Mouse (Mus musculus): ENCODE results near the gene Anxa2.

Anxa2 gene

DNA sequence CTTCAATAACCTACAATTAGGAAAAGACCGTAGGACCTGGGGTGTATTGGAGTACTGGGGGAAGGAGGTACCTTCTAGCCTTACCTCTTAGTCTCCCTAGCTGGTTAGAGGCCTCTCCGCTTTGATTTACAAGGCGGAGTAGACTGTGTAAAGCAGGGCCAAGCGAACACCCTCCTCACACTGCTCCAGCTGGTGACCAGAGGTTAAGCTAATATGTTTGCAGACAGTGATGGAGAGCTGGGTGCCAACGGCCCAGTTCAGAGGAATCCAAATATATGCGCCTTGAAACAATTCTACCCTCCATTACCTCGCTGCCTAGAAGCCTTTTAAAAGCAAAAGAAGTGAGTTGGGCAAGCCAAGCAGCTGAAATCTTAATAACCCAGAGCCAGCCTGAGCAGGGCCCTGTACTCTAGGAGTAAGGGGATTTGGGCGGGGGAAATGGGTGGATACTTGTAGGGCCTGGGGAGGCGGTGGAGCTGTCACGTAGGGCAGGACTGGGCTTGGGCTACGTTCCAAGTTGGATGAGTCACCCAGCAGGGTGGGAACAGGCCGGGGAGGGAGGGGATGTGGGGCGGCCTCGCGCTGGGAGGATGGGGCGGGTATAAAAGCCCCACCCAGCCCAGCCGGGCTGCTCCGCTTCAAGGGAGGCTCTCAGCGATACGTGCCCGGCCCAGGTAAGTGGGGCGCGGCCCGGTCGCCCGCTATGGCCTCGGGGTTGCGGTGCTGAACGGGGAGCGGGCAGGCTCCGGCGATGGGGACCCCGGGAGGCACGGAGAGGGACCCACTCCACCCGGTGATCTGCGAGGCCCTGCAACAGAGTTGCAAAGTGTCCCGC, at the start of gene Anxa2:
Gene Anxa2, plus strand, starts transcription at position 555 of the 835 bp plus-strand sequence.
- no peak for DNase-seq (ENCODE audit: low read depth, low spot score)

DNA sequence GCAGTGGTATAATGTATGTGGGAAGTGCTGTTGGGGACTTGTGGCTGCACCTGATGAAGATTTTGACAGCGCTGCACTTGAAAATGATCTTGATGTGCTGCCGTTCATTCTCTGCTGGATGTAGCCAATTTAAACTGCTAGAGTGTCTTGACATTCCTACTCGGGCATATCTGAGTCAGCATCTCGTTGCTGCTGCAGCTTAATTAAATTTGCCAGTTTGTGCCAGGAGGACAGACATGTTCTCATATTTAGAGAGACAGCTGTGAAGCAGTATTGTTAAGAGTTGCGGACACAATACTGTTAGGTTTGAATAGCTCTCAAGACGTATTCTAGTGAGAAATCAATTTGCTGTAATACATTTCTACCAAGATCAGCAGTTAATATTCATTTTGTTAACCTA, 48.7 kb upstream of the Anxa2 start:
- no peak for DNase-seq (ENCODE audit: low read depth, low spot score)

DNA sequence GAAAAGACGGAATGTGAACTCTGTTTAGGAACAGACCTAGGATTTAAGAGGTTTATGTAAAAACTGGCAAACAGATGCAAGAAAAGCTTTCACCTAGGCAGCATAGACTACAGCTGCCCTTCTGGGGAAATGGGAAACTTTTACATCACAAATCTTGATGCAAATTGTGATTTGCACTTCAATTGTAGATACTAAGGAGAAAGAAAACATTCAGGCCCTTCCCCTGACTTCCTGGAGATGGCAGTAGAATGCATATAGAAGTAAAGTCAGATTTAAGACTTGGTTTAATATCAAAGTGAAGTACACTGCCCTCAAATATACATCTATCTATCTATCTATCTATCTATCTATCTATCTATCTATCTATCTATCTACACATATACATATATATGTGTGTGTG, 33.9 kb upstream of the Anxa2 start:
- no peak for DNase-seq (ENCODE audit: low read depth, low spot score)

DNA sequence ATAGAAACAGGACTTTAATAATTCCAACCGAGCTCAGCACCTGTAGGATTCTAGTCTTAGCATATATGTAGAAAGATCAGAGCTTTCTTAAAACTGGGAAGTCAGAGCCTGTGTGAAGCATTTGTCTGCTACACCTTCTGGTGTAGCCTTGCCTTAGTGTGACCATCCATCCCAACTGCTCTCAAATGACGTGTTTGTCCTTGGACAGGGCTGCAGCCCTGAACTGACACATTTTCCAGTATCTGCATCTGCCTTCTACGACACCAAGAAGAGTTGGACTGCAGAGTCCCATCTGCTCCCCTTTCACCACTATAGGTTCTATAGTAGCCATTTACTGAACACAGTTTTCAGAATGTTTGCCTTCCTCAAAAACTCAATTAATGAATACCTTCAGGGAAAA, 22.9 kb upstream of the Anxa2 start:
- DNase-seq (ENCODE audit: low read depth, low spot score), result no peak

DNA sequence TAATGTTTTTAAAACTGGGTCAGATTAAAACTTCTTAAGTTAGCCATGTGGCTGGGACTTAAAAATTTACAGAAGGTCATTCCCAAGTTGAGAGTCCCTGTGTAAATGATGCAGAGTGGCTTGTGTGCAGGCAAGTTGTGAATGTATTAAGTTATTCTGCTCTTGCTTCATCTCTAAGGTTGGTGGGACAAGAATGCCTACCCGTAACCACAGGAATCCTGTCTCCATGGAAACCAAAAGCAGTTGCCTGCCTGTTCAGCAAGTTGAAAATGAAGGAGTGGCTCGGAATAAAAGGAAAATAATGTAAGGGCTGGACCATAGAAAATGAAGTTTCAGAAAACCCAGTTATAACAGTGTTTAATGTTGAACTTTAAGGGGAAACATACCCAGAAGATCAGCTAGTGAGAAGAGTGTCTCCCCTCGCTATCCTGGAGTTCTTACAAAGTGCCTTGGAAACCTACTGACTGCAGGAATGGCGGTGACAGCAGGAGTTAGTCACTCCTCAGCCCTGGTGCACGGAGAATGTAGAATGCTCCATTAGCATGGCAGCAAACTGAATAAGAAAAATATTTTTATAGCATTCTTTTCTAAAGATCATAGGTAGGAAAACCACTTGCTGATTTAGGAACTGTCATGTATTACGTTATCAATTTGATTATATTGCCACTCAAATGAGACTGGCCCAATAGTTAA, 21.4 kb upstream of the Anxa2 start:
- no peak for DNase-seq (ENCODE audit: low read depth, low spot score)

DNA sequence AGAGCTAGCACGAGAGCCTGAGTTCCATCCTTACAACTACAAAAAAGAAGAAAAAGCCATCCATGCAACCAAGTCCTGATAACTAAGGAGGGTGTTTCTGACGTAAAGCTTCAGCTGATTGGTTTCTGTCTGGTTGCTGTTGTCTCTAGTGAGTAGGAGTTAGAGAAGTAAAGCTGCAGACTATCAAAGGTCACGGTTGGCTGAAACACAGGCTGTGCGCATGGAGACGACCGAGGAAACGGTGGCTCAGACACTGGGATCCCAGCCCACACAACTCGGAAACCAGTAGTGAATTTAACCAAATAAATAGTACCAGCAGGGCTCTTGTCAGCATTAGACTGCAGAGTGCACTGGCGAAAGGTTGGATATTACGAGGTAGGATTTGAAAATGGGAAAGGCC, 18.2 kb upstream of the Anxa2 start:
- DNase-seq (ENCODE audit: low read depth, low spot score), result no peak

DNA sequence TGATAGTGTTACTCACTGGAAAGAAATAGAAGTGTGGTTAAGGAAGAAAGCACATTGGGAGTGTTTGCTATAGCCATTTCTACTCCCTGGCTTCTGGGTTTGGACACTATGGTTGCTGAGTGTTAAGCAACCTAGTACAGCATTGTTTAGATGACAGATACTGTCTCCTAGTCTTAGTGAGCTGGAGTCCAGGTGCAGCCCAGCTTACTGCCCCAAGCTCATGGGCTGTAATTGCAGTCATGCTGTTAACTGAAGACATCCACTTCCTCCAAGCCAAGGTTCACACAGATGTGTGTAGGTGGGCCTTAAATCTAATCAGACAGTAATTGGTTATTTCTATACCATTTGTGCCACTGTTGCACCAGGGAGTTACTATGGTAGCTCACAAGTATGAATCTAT, 17.8 kb upstream of the Anxa2 start:
- no peak for DNase-seq (ENCODE audit: low read depth, low spot score)

DNA sequence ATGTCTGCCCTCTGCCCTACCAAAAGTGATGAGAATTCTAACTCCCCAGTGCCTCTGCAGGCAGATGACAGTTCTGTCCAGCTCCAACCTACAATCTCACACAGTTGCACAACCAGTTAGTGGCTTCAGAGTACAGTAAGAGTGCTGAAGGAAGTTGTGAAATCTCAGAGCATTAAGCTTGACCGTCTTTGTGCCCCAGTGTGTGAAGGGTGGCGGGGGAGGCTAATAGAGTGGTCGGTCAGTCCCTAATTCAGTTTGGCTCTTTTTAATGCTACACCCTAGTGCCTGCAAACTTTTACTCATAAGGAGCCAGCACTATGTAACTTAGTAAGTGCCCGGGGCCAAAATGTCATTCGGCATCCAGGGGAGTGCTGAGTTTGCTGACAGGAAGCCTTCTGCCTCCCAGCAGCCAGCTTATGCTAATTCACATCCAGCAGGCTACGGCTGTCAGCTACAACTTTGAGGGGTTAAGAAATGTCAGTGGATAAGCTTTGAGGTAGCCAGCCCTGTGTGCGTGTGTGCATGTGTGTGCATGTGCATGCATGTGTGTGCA, 13.5 kb upstream of the Anxa2 start:
- no peak for DNase-seq (ENCODE audit: low read depth, low spot score)

DNA sequence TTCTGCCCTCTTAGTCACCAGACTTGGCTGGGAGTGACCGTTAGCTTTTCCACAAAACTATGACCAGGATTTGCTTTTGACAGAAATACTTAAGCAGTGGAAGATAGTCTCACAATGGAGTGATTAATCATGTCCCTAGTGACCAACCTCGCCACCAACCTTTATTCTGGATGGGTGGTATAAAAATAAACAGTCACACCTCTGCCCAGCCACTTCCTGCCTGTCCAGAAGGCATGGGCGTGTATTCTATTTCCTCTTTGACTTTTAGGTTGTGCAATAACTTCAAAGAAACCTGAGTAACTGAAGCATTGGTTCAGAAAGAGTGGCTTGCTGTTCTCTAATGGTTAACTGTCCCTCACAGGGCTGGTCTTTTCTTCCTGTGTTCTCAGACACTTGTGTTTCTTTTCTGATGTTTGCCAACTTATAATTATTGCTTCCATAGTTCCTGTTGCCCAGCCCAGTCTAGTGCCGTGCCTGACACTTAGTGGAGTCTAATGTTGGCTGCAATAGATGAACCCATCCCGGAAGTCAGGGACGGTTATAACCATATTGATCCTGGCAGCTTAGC, 10.9 kb upstream of the Anxa2 start:
- DNase-seq (ENCODE audit: low read depth, low spot score), result no peak

DNA sequence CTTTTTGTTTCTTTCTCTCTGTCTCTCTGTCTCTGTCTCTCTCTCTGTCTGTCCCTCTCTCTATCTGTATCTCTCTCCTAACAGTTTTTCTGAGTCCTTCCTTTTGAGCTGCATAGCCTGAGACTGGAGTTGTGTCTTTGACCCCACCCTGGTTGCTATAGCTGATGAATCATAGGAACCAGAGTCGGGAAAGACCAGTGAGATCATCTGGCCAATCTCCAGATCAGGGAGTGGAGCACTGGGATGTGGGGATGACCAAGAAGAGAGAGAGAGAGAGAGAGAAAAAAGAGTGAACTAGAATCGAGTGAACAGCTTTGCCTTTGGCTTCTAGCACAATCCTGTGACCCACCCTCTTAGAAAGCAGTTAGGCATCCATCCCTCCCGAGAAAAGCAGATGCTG, 10.2 kb upstream of the Anxa2 start:
- no peak for DNase-seq (ENCODE audit: low read depth, low spot score)

DNA sequence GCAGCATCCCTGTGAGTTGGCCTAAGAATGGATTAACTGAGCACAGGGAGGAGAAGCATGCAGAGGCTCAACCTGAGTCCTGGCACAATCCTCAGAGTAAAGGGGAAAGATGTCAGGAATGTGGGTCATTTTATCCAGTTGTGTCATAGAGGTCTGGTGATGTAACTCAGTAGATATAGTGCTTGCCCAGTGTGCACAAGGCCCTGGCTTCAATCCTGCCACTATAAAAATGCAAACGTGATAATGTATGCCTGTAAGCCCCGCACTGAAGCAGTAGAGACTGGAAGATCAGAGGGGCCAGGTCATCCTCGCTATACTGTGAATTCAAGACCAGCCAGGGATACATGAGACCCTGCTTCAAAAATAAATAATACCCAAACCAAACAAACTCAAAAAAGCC, 4.6 kb upstream of the Anxa2 start:
- DNase-seq (ENCODE audit: low read depth, low spot score), result no peak

DNA sequence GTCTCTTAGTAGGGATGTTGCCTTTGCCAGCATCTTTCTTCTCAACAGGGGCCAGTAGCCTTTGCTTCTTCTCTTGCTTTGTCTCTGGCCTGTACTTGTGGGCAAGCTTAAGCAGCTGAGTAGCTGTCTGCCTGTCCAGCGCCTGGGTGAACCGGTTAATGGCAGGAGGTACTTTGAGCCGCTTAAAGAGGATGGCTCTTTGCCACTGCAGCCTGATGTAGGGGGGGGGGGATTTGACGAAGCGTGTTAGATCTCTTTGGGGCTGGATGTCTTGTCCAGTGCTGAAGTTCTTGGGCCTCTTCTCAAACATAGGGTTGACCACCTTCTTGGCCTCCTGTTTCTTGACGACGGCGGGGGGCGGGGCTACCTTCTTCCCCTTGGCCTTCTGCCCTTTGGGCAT, 2.8 kb upstream of the Anxa2 start:
- no peak for DNase-seq (ENCODE audit: low read depth, low spot score)

DNA sequence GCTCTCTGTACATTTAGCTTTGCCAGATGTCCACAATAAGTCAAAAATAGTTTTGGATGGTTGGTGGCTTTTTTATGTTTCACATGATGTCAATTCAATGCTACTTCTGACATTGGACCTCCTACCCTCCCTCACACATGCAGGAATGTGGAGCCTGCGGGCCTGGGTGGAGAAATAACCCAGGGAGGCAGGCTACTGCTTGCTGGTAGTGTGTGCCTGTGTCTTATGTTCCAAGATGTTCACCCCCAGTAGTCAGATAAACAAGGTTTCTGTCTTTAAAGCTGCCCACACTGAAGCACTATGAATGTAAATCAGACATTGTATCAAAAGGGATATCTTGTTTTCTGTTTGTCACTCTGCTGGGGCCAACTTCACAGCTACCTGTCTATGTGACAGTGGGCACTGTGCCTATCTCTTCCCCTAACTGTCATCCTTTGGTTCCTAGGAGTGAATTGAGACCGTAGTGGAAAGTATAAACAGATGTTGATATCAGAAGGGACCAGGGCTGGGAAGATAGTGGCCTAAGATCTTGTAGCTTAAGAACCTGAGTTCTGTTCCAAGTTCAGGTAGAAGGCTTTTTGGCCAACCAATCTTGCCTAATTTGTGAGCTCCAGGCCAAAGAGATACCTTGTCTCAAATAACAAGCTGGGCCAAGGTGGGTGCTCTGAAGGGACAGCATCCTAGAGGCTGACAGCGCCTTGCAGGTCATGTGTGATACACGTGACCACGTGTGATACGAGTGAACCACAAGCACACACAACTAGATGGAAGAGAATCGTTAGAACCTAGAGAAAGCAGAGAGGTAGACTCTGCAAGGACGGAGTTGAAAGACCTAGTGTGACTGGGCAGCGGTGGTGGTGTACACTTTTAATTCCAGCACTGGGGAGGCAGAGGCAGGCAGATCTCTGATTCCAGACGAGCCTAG, 1.3 kb upstream of the Anxa2 start:
- DNase-seq (ENCODE audit: low read depth, low spot score), result no peak

DNA sequence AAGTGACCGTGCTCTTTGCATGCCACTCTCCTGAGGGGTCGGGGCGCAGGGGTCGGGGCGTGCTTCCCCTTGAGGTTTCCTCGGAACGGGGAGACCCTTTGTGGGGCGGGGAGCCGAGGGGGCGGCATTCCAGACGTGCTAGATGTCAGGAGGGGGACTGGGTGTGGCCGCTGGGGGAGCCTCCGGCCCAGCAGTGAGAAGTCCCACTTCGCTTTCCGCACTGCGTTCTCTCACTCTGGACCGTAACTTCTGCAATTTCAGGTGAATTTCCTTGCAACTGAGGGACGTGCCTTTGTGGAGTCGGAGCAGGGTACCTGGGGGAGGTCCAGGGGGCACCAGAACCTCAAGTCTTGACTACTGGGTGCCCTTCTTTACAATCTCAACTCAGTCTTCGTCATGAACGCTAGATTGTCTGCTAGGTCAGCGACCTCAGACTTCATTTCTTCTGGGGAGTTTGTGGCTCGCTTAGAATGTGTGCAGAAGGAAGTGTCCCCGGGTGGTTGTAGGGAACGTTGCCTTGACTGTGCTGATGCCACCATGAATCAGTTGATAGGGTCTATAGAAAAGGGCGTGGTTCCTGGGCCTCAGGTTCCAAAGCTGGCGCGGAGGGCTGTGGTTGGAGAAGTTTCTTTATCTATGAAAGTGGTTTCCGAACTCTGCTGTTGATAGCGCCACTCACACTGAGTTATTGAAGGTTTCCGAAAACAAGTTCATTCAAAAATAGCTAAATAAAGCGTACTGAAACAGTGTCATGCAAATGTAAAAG, 664 bp downstream of the Anxa2 start:
- no peak for DNase-seq (ENCODE audit: low read depth, low spot score)

DNA sequence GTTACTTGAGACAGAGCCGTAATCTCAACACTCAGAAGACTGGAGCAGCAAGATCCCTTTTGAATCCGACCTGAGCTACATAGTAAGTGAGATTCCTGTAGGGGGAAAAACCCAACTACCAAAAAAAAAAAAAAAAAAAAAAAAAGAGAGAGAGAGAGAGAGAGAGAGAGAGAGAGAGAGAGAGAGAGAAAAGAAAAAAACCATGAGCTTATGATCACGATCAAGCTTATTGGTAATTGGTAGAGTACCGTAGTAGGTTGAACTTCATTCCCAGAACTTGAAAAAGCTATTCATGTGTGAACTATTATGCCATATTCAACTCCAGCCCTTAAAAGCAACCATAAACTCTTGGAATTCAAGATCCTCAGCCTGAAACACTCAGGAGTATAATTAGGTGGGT, 1.3 kb downstream of the Anxa2 start:
- DNase-seq (ENCODE audit: low read depth, low spot score), result no peak

DNA sequence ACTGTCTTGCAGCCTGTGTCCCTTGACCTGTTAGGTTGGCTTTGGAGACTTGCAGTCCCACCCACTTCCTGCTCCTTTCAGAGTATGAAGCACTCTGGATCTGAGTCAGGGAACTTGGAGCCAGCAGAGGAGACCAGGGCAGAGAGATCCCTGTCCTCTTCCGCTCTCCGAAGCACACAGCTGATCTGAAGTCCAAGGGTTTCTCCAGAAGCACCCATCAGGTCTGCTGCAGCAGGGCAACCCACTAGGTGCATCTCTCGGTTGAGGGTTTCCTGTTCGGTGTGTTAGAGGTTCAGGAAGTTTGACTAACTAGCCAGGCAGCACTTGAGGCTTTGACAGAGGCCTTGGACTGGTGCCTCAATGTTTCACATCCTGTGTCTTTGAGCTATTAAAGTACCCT, 2.0 kb downstream of the Anxa2 start:
- DNase-seq (ENCODE audit: low read depth, low spot score), result no peak

DNA sequence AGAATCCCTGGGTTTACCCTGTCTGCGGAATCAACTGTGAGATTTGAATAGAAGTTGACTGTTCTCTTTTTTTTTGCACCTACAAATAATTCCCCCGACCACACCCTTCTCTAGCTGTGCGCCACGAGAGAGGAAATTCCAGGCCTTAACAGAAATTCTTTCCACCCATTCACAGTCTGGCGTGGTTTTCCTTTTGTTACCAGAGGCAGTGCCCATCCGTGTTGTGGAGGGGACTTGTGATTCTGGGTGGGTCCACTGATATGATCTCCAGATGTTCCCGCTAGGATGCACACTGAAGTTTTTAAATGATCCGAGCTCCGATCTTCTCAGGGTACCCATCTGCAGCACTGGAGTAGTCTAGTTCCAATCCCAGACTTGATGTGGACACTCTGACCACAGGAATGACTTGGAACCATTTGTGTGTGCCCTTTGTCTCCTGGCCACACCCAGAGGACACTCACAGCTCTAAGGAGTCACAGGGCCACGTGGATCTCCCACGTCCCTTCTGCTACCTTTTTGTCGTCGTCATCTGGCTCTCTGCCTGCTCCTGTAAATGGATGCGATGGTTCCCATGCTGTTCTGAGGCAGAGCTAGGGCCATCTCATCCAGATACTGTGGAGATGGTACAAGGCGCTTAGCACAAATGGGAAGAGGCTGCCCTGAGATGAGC, 3.1 kb downstream of the Anxa2 start:
- DNase-seq (ENCODE audit: low read depth, low spot score), result no peak

DNA sequence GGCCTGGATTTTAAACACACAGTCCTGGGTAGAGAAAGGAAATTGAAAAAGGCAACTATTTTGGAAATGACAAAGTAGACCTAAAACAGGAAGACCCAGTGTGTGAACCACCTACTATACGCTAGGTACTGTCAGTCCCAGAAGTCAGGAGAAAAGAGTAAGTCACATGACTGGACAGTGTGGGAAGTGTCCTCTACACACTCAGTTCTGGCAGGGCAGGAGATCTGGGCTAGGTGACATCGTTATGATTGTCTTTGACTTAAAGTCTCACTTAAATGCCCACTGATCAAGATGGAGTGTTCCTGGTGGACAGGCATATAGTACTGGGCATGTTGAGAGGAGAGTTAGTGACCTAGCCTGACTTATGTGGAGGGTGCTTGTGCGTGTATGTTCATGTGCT, 3.7 kb downstream of the Anxa2 start:
- DNase-seq (ENCODE audit: low read depth, low spot score), result no peak

DNA sequence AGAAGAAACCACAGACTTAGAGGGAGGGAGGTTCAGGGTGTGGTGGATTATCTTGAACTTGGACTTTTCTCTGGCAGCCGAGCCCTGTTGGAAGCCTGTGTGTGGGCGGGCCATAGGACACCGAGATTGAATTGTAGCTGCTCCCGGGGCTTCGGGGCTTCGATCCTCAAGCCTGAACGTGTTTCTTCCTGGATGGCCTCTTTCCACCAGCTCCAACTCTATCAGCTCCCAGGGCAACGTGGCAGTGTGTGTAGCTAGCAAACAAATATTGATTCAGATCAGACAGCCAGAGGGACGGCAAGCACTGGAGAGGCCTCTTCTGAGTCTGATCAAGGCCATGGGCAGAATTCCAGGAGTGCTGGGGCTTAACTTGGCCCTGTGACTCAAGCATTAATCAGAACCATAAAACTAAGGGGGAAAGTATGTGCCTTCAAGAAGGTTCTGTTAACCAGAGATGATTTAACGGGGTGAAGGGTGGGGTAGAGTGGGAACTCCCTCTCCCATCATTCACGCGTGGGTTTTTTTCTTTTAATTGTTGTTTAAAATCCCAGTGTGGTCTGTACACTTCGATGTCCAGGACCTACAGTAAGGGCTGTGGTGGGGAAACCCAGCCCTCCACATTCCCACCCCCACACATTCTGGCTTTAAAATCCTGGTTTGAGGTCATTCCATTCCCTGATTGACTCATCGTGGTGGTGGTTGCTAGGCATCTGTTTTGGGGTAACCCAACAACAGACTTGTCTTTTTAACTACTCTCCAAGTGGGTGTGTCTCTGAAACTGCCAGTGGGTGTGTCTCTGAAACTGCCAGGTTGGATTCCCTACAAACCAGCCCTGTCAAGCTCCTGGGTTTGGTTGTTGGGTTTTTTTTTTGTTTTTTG, 4.6 kb downstream of the Anxa2 start:
- DNase-seq (ENCODE audit: low read depth, low spot score), result no peak

Measured in c-Kit-negative CD71-positive TER-119-positive erythroid progenitor cells, embryonic 14.5 days (primary cell).